ENCODE assay signal across 13 mouse cellular contexts in genomic region chr14:6426766-6427165, GRCm38 (mm10). TPM values are rescaled to one million over a fixed set of nuclear protein-coding genes. Genes with fewer than 3 reads are reported as not detected.
DNase-seq lines count a peak whose midpoint lies in the region; ATAC-seq and TF ChIP-seq lines count a peak whose summit lies in the region.
"Not testable (repeated sequence)": the region's sequence is repeated elsewhere in the genome, so short reads cannot be mapped to it uniquely, and the experiment has no call there.
"Had no signal": no experiment of that assay in that cellular context is flagged by ENCODE, and none has a peak within 500 bp of the region (broad histone marks: within the 10 kb centered on the region; RNA-seq: fewer than 3 reads in every experiment).

No protein-coding gene starts in this region.

- H3K27me3 ChIP-seq in embryonic facial prominence, embryonic 13.5 days; hindbrain, embryonic 12.5 days: not testable (repeated sequence)

- H3K4me2 ChIP-seq in embryonic facial prominence, embryonic 13.5 days, result peak overlapping the region; percentile 58
- peak overlapping the region; percentile 50 for H3K4me2 ChIP-seq in hindbrain, embryonic 12.5 days (replicated peaks)

- H3K9ac ChIP-seq in embryonic facial prominence, embryonic 13.5 days; hindbrain, embryonic 12.5 days: not testable (repeated sequence)

- TF ChIP-seq CTCF in lung, adult 2 months (IDR thresholded peaks at IDR 0.05; ENCODE audit: insufficient read depth, low read length), result not testable (repeated sequence)

- not testable (repeated sequence) for H3K4me1 ChIP-seq in embryonic facial prominence, embryonic 13.5 days; hindbrain, embryonic 12.5 days; lung, adult 2 months (ENCODE audit: control insufficient read depth, insufficient read depth, low read length)

- not testable (repeated sequence) for H3K9me3 ChIP-seq in embryonic facial prominence, embryonic 13.5 days; hindbrain, embryonic 12.5 days (replicated peaks)

- H3K36me3 ChIP-seq in embryonic facial prominence, embryonic 13.5 days; hindbrain, embryonic 12.5 days: not testable (repeated sequence)

- TF ChIP-seq POLR2A in lung, adult 2 months (IDR thresholded peaks at IDR 0.05; ENCODE audit: borderline replicate concordance, extremely low read depth, low read depth, low read length), result not testable (repeated sequence)

- not testable (repeated sequence) for H3K27ac ChIP-seq in embryonic facial prominence, embryonic 13.5 days; hindbrain, embryonic 12.5 days

- 5% methylated on average over 32 of the region's 42 CpGs for WGBS in embryonic facial prominence, embryonic 13.5 days
- WGBS in hindbrain, embryonic 12.5 days, result 4% methylated on average over 39 of the region's 42 CpGs
- WGBS in lung, adult 2 months, result 3% methylated on average over 29 of the region's 42 CpGs

- peak overlapping the region; percentile 36 for H3K4me3 ChIP-seq in embryonic facial prominence, embryonic 13.5 days
- peak overlapping the region; percentile 30 for H3K4me3 ChIP-seq in hindbrain, embryonic 12.5 days
- not testable (repeated sequence) for H3K4me3 ChIP-seq in lung, adult 2 months (replicated peaks; ENCODE audit: extremely low read depth, low read depth, low read length)

- DNase-seq in adrenal gland, adult (ENCODE audit: inconsistent age in 2 of 2, low spot score in 1 of 2), result peak; percentile 24 to 57
- DNase-seq in heart, adult 11 months, result peak; percentile 97
- DNase-seq in layer of hippocampus, adult 9-11 months, result peak; percentile 7
- peak; percentile 2 for DNase-seq in lung, adult 2 months
- peak; percentile 3 for DNase-seq in ovary, postnatal 36 days (ENCODE audit: low spot score)
- DNase-seq in thymus, postnatal 36 days, result peak; percentile 3 to 8

- ATAC-seq in embryonic facial prominence, embryonic 13.5 days (ENCODE audit: insufficient number of reproducible peaks, insufficient read depth, low FRiP score, low TSS enrichment, low read depth); hindbrain, embryonic 12.5 days (ENCODE audit: low FRiP score): not testable (repeated sequence)

RNA-seq across cellular contexts. Expression of gene Gm3591, which starts 14.5 kb away (rescaled TPM):
- polyA plus RNA-seq in embryonic facial prominence, embryonic 13.5 days (2015; fragmentation: Nextera tagmentation; extraction: Ambion mirVana), result 1.6 and 1.8 TPM in 2 replicates
- 1.3 and 2.6 TPM in 2 replicates for polyA plus RNA-seq in hindbrain, embryonic 12.5 days (2016; fragmentation: Nextera tagmentation; extraction: Ambion mirVana)
- 0.14 TPM in 2 replicates for polyA plus RNA-seq in lung, adult 2 months (2012; rRNA removed)
- polyA plus RNA-seq: stomach, embryonic 16.5 days had no signal

RNA-seq across cellular contexts. Expression of gene Gm3594, which starts 17.6 kb away (rescaled TPM):
- not detected in 2 replicates for polyA plus RNA-seq in embryonic facial prominence, embryonic 13.5 days (2015; fragmentation: Nextera tagmentation; extraction: Ambion mirVana)
- polyA plus RNA-seq in hindbrain, embryonic 12.5 days (2016; fragmentation: Nextera tagmentation; extraction: Ambion mirVana), result not detected in 2 replicates
- polyA plus RNA-seq in lung, adult 2 months (2012; rRNA removed), result not detected in 2 replicates
- polyA plus RNA-seq: activated CD4-positive, CD25-positive, alpha-beta regulatory T cell, adult 4 months; embryonic facial prominence, embryonic 14.5 days; inflammation-experienced regulatory T-cells, adult 6 months; lung, embryonic 14.5 days; stomach, embryonic 16.5 days had no signal

RNA-seq across cellular contexts. Expression of gene Gm16440, which starts 36.6 kb away (rescaled TPM):
- not detected in 2 replicates for polyA plus RNA-seq in embryonic facial prominence, embryonic 13.5 days (2015; fragmentation: Nextera tagmentation; extraction: Ambion mirVana)
- not detected in 2 replicates for polyA plus RNA-seq in hindbrain, embryonic 12.5 days (2016; fragmentation: Nextera tagmentation; extraction: Ambion mirVana)
- polyA plus RNA-seq in lung, adult 2 months (2012; rRNA removed), result not detected in 2 replicates
- polyA plus RNA-seq: activated CD4-positive, CD25-positive, alpha-beta regulatory T cell, adult 4 months; embryonic facial prominence, embryonic 14.5 days; inflammation-experienced regulatory T-cells, adult 6 months; lung, embryonic 14.5 days; stomach, embryonic 16.5 days had no signal

Comparison
In these comparisons a context has a peak if more than half of its experiments do, and no peak if none do; other contexts are left out.
1. DNase-seq: peak in every context shown above with its lines; median percentile 97 in heart, adult 11 months; 40 in adrenal gland, adult; 7 in layer of hippocampus, adult 9-11 months; 6 in thymus, postnatal 36 days; 3 in ovary, postnatal 36 days; 2 in lung, adult 2 months.